Mouse (Mus musculus) olfactory bulb, adult 2 months (tissue): Measurements from ENCODE around the gene Pnliprp2.

ENCODE experiments used
- CTCF ChIP-seq: fragments of 200-500 bp; IDR thresholded peaks from 2 replicates; pipeline ENCODE4 v1.5.1; 2012; ENCODE audit warnings: low read depth, mild to moderate bottlenecking, low read length, moderate library complexity; ENCODE audit not compliant: insufficient read depth
- POLR2A ChIP-seq: fragments of 200-500 bp; IDR thresholded peaks from 2 replicates; pipeline ENCODE4 v1.6.1; 2012; ENCODE audit warnings: mild to moderate bottlenecking, low read depth, low read length, moderate library complexity; ENCODE audit not compliant: insufficient read depth

DNA sequence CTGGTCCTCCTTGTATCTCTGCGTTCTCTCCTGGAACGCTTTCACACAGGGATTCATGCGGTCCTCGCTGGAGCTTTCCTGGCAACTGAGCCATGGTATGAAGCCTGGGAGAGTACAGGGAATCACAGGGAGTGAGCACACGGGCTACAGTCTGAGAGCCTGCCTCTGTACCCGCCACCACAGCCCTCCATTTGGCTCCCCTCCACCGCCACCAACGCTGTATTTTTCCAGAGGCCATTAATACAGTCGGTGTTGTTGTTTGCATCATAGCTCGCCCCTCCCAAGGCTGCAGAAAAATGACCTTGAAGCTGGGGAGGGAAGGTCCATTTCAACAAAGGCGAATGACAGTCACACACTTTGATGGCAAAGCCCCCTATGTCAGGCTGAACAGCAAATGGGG is 29.7 kb downstream of the Pnliprp2 start:
- no peak for TF ChIP-seq CTCF
- no peak for TF ChIP-seq POLR2A
